Mouse (Mus musculus) forebrain, embryonic 12.5 days (tissue): ENCODE measurements around the gene Apbb1ip. TPM values are rescaled to one million over a fixed set of nuclear protein-coding genes. Genes with fewer than 3 reads are reported as not detected.

Experiments used
- ATAC-seq: fragments of 200-750 bp; cut with Nextera tagmentation; 2 replicates; pipeline ENCODE4 v1.8.0; 2017; ENCODE audit warnings: moderate TSS enrichment; ENCODE audit not compliant: low FRiP score
- H3K27ac ChIP-seq: fragments of 300-500 bp; sonication (generic); 2 replicates; pipeline ENCODE4 v1.5.1; 2016; ENCODE audit warnings: mild to moderate bottlenecking
- H3K27me3 ChIP-seq: fragments of 300-500 bp; sonication (generic); 2 replicates; pipeline ENCODE4 v1.6.1; 2016; ENCODE audit warnings: mild to moderate bottlenecking
- H3K36me3 ChIP-seq: fragments of 300-500 bp; sonication (generic); replicated peaks from 2 replicates; pipeline ENCODE4 v1.6.1; 2016; ENCODE audit warnings: mild to moderate bottlenecking
- H3K4me1 ChIP-seq: fragments of 300-500 bp; sonication (generic); 2 replicates; pipeline ENCODE4 v1.6.1; 2016
- H3K4me2 ChIP-seq: fragments of 300-500 bp; sonication (generic); 2 replicates; pipeline ENCODE4 v1.6.1; 2016; ENCODE audit warnings: mild to moderate bottlenecking, moderate library complexity
- H3K4me3 ChIP-seq: fragments of 300-500 bp; sonication (generic); replicated peaks from 2 replicates; pipeline ENCODE4 v1.5.1; 2016; ENCODE audit warnings: mild to moderate bottlenecking
- H3K9ac ChIP-seq: fragments of 300-500 bp; sonication (generic); 2 replicates; pipeline ENCODE4 v1.6.1; 2016; ENCODE audit warnings: mild to moderate bottlenecking
- H3K9me3 ChIP-seq: fragments of 300-500 bp; sonication (generic); 2 replicates; pipeline ENCODE4 v1.6.1; 2016
- WGBS: fragments of 180-500 bp; shearing (Covaris S2); methylation state at CpG from one replicate; pipeline ENCODE4 v1.1.7; 2016; 5-methylcytosine and 5-hydroxymethylcytosine counted together
- polyA plus RNA-seq: library from polyadenylated mRNA; unstranded; fragments of >200 nt; fragmentation: Nextera tagmentation; extraction: Ambion mirVana; gene quantifications from 2 replicates; pipeline ENCODE4 v1.2.1, GENCODE M21; 2016

Gene Apbb1ip
- polyA plus RNA-seq, 1 experiment from 2014 or later = 1.00 TPM

- no peak overlapping the region for H3K4me2 ChIP-seq
- no peak overlapping the region for H3K9ac ChIP-seq
- H3K4me1 ChIP-seq = no peaks in the 10 kb centered on the region
- 85% methylated on average over 2 of the region's 2 CpGs for WGBS
- H3K4me3 ChIP-seq = no peak overlapping the region
- no peaks in the 10 kb centered on the region for H3K36me3 ChIP-seq
- H3K27me3 ChIP-seq = no peaks in the 10 kb centered on the region
- H3K27ac ChIP-seq = no peak overlapping the region
- H3K9me3 ChIP-seq = no peaks in the 10 kb centered on the region
- no peak for ATAC-seq
Measured at GRCm38 (mm10) chr2:22753461-22754075, 20.3 kb upstream of the Apbb1ip start.

- H3K4me1 ChIP-seq = no peaks in the 10 kb centered on the region
- H3K4me3 ChIP-seq = no peak overlapping the region
- no peak overlapping the region for H3K4me2 ChIP-seq
- H3K27me3 ChIP-seq = no peaks in the 10 kb centered on the region
- no peak overlapping the region for H3K27ac ChIP-seq
- H3K36me3 ChIP-seq = no peaks in the 10 kb centered on the region
- 77% methylated on average over 4 of the region's 4 CpGs for WGBS
- H3K9me3 ChIP-seq = no peaks in the 10 kb centered on the region
- H3K9ac ChIP-seq = no peak overlapping the region
- no peak for ATAC-seq
Measured at GRCm38 (mm10) chr2:22754222-22754824, 19.6 kb upstream of the Apbb1ip start.

- WGBS = 89% methylated on average over 6 of the region's 6 CpGs
- no peaks in the 10 kb centered on the region for H3K36me3 ChIP-seq
- no peaks in the 10 kb centered on the region for H3K9me3 ChIP-seq
- H3K27ac ChIP-seq = no peak overlapping the region
- no peak overlapping the region for H3K4me2 ChIP-seq
- H3K27me3 ChIP-seq = no peaks in the 10 kb centered on the region
- no peak overlapping the region for H3K9ac ChIP-seq
- no peak overlapping the region for H3K4me3 ChIP-seq
- no peaks in the 10 kb centered on the region for H3K4me1 ChIP-seq
- ATAC-seq = no peak
Measured at GRCm38 (mm10) chr2:22755561-22755960, 18.3 kb upstream of the Apbb1ip start.

- ATAC-seq = peak; percentile 57; the same call in 1 of the 2 replicates
- 43% methylated on average over 6 of the region's 6 CpGs for WGBS
- no peak overlapping the region for H3K4me2 ChIP-seq
- no peaks in the 10 kb centered on the region for H3K27me3 ChIP-seq
- H3K36me3 ChIP-seq = no peaks in the 10 kb centered on the region
- no peaks in the 10 kb centered on the region for H3K4me1 ChIP-seq
- no peak overlapping the region for H3K4me3 ChIP-seq
- H3K9me3 ChIP-seq = no peaks in the 10 kb centered on the region
- H3K9ac ChIP-seq = no peak overlapping the region
- H3K27ac ChIP-seq = no peak overlapping the region
Measured at GRCm38 (mm10) chr2:22758310-22758972, 15.5 kb upstream of the Apbb1ip start.

GRCm38 (mm10) chr2:22760452-22760851 lies 13.4 kb upstream of the Apbb1ip start:
- Histone ChIP-seq H3K36me3 (no peaks in the 10 kb centered on the region), H3K27ac (no peak overlapping the region), H3K9ac (no peak overlapping the region), H3K27me3 (no peaks in the 10 kb centered on the region), H3K9me3 (no peaks in the 10 kb centered on the region), H3K4me2 (no peak overlapping the region), H3K4me3 (no peak overlapping the region), H3K4me1 (no peaks in the 10 kb centered on the region)
- WGBS = 56% methylated on average over 2 of the region's 2 CpGs
- no peak for ATAC-seq

- Histone ChIP-seq H3K4me2 (no peak overlapping the region), H3K36me3 (no peaks in the 10 kb centered on the region), H3K4me1 (no peaks in the 10 kb centered on the region), H3K27ac (no peak overlapping the region), H3K9me3 (no peaks in the 10 kb centered on the region), H3K27me3 (no peaks in the 10 kb centered on the region), H3K9ac (no peak overlapping the region), H3K4me3 (no peak overlapping the region)
- no peak for ATAC-seq
- 82% methylated on average over 7 of the region's 7 CpGs for WGBS
Measured at GRCm38 (mm10) chr2:22761103-22761521, 12.8 kb upstream of the Apbb1ip start.

GRCm38 (mm10) chr2:22764774-22765387 lies 9.0 kb upstream of the Apbb1ip start:
- Histone ChIP-seq H3K27me3 (no peaks in the 10 kb centered on the region), H3K36me3 (no peaks in the 10 kb centered on the region), H3K9ac (no peak overlapping the region), H3K4me2 (no peak overlapping the region), H3K9me3 (no peaks in the 10 kb centered on the region), H3K27ac (no peak overlapping the region), H3K4me1 (no peaks in the 10 kb centered on the region), H3K4me3 (no peak overlapping the region)
- 68% methylated on average over 5 of the region's 5 CpGs for WGBS
- no peak for ATAC-seq

GRCm38 (mm10) chr2:22771311-22771710 lies 2.6 kb upstream of the Apbb1ip start:
- no peak for ATAC-seq
- Histone ChIP-seq H3K27me3 (peaks cover 27% of the 10 kb centered on the region), H3K36me3 (no peaks in the 10 kb centered on the region), H3K4me1 (peaks cover 13% of the 10 kb centered on the region), H3K4me2 (no peak overlapping the region), H3K27ac (no peak overlapping the region), H3K9ac (no peak overlapping the region), H3K9me3 (no peaks in the 10 kb centered on the region), H3K4me3 (no peak overlapping the region)

- ATAC-seq = peak; percentile 85
- H3K27ac ChIP-seq = no peak overlapping the region
- H3K36me3 ChIP-seq = no peaks in the 10 kb centered on the region
- peak overlapping the region; percentile 82 for H3K4me2 ChIP-seq
- H3K4me3 ChIP-seq = peak overlapping the region; percentile 44
- WGBS = 2% methylated on average over 28 of the region's 28 CpGs
- peaks cover 27% of the 10 kb centered on the region for H3K27me3 ChIP-seq
- peaks cover 13% of the 10 kb centered on the region for H3K4me1 ChIP-seq
- H3K9me3 ChIP-seq = no peaks in the 10 kb centered on the region
- peak overlapping the region; percentile 61 for H3K9ac ChIP-seq
Measured at GRCm38 (mm10) chr2:22774181-22774751, 372 bp downstream of the Apbb1ip start.

GRCm38 (mm10) chr2:22775213-22775612 lies 1.3 kb downstream of the Apbb1ip start:
- H3K4me1 ChIP-seq = peaks cover 13% of the 10 kb centered on the region
- WGBS = 40% methylated on average over 8 of the region's 8 CpGs
- H3K27ac ChIP-seq = no peak overlapping the region
- H3K9ac ChIP-seq = no peak overlapping the region
- no peaks in the 10 kb centered on the region for H3K36me3 ChIP-seq
- ATAC-seq = no peak
- H3K4me3 ChIP-seq = no peak overlapping the region
- H3K9me3 ChIP-seq = no peaks in the 10 kb centered on the region
- no peak overlapping the region for H3K4me2 ChIP-seq
- peaks cover 27% of the 10 kb centered on the region for H3K27me3 ChIP-seq

GRCm38 (mm10) chr2:22775681-22776080 lies 1.8 kb downstream of the Apbb1ip start:
- H3K4me3 ChIP-seq = no peak overlapping the region
- ATAC-seq = no peak
- no peak overlapping the region for H3K27ac ChIP-seq
- no peaks in the 10 kb centered on the region for H3K9me3 ChIP-seq
- no peaks in the 10 kb centered on the region for H3K36me3 ChIP-seq
- H3K27me3 ChIP-seq = peaks cover 27% of the 10 kb centered on the region
- no peak overlapping the region for H3K9ac ChIP-seq
- 64% methylated on average over 3 of the region's 3 CpGs for WGBS
- H3K4me1 ChIP-seq = peaks cover 13% of the 10 kb centered on the region
- no peak overlapping the region for H3K4me2 ChIP-seq

- Histone ChIP-seq H3K4me2 (no peak overlapping the region), H3K9me3 (no peaks in the 10 kb centered on the region), H3K4me1 (peaks cover 13% of the 10 kb centered on the region), H3K36me3 (no peaks in the 10 kb centered on the region), H3K27ac (no peak overlapping the region), H3K27me3 (peaks cover 27% of the 10 kb centered on the region), H3K9ac (no peak overlapping the region), H3K4me3 (no peak overlapping the region)
- whole genome bisulfite sequencing = 75% methylated on average over 2 of the region's 2 CpGs
- ATAC-seq = no peak
Measured at GRCm38 (mm10) chr2:22776568-22777230, 2.8 kb downstream of the Apbb1ip start.
